Mouse (Mus musculus): Measurements from ENCODE around the gene Rap2a.

The Rap2a gene

GRCm38 (mm10) chr14:120496284-120496683 lies 18.0 kb downstream of the Rap2a start:
- in situ Hi-C loops (cut with MboI; ENCODE audit: low pct_unique_long_range_greater_than_20kb in 1 of 2, low sequenced_read_pairs in 2 of 2, unreplicated experiment in 1 of 2), result no loop called here

- in situ Hi-C loops (cut with MboI; ENCODE audit: low pct_unique_long_range_greater_than_20kb in 1 of 2, low sequenced_read_pairs in 2 of 2, unreplicated experiment in 1 of 2), result no loop called here
These were observed 18.6 kb downstream of the Rap2a start for GRCm38 (mm10) chr14:120496827-120497226.

- in situ Hi-C loops (cut with MboI; ENCODE audit: low pct_unique_long_range_greater_than_20kb in 1 of 2, low sequenced_read_pairs in 2 of 2, unreplicated experiment in 1 of 2), result no loop called here
These were observed 20.9 kb downstream of the Rap2a start for GRCm38 (mm10) chr14:120499096-120499495.

GRCm38 (mm10) chr14:120499601-120500000 lies 21.4 kb downstream of the Rap2a start:
- in situ Hi-C loops (cut with MboI; ENCODE audit: low pct_unique_long_range_greater_than_20kb in 1 of 2, low sequenced_read_pairs in 2 of 2, unreplicated experiment in 1 of 2), result no loop called here

- in situ Hi-C loops (cut with MboI; ENCODE audit: low pct_unique_long_range_greater_than_20kb in 1 of 2, low sequenced_read_pairs in 2 of 2, unreplicated experiment in 1 of 2), result no loop called here
These were observed 21.8 kb downstream of the Rap2a start for GRCm38 (mm10) chr14:120500021-120500560.

- in situ Hi-C loops (cut with MboI; ENCODE audit: low pct_unique_long_range_greater_than_20kb in 1 of 2, low sequenced_read_pairs in 2 of 2, unreplicated experiment in 1 of 2), result no loop called here
These were observed 22.5 kb downstream of the Rap2a start for GRCm38 (mm10) chr14:120500791-120501190.

GRCm38 (mm10) chr14:120503641-120504040 lies 25.4 kb downstream of the Rap2a start:
- in situ Hi-C loops (cut with MboI; ENCODE audit: low pct_unique_long_range_greater_than_20kb in 1 of 2, low sequenced_read_pairs in 2 of 2, unreplicated experiment in 1 of 2), result no loop called here

GRCm38 (mm10) chr14:120504423-120504822 lies 26.2 kb downstream of the Rap2a start:
- in situ Hi-C loops (cut with MboI; ENCODE audit: low pct_unique_long_range_greater_than_20kb in 1 of 2, low sequenced_read_pairs in 2 of 2, unreplicated experiment in 1 of 2), result no loop called here

GRCm38 (mm10) chr14:120504928-120505461 lies 26.8 kb downstream of the Rap2a start:
- in situ Hi-C loops (cut with MboI; ENCODE audit: low pct_unique_long_range_greater_than_20kb in 1 of 2, low sequenced_read_pairs in 2 of 2, unreplicated experiment in 1 of 2), result no loop called here

- in situ Hi-C loops (cut with MboI; ENCODE audit: low pct_unique_long_range_greater_than_20kb in 1 of 2, low sequenced_read_pairs in 2 of 2, unreplicated experiment in 1 of 2), result no loop called here
These were observed 27.7 kb downstream of the Rap2a start for GRCm38 (mm10) chr14:120505918-120506317.

GRCm38 (mm10) chr14:120507516-120507915 lies 29.3 kb downstream of the Rap2a start:
- in situ Hi-C loops (cut with MboI; ENCODE audit: low pct_unique_long_range_greater_than_20kb in 1 of 2, low sequenced_read_pairs in 2 of 2, unreplicated experiment in 1 of 2), result no loop called here

- in situ Hi-C loops (cut with MboI; ENCODE audit: low pct_unique_long_range_greater_than_20kb in 1 of 2, low sequenced_read_pairs in 2 of 2, unreplicated experiment in 1 of 2), result no loop called here
These were observed 30.5 kb downstream of the Rap2a start for GRCm38 (mm10) chr14:120508566-120509365.

- in situ Hi-C loops (cut with MboI; ENCODE audit: low pct_unique_long_range_greater_than_20kb in 1 of 2, low sequenced_read_pairs in 2 of 2, unreplicated experiment in 1 of 2), result no loop called here
These were observed 31.1 kb downstream of the Rap2a start for GRCm38 (mm10) chr14:120509366-120509640.

GRCm38 (mm10) chr14:120511821-120512220 lies 33.6 kb downstream of the Rap2a start:
- in situ Hi-C loops (cut with MboI; ENCODE audit: low pct_unique_long_range_greater_than_20kb in 1 of 2, low sequenced_read_pairs in 2 of 2, unreplicated experiment in 1 of 2), result no loop called here

GRCm38 (mm10) chr14:120514821-120515271 lies 36.6 kb downstream of the Rap2a start:
- in situ Hi-C loops (cut with MboI; ENCODE audit: low pct_unique_long_range_greater_than_20kb in 1 of 2, low sequenced_read_pairs in 2 of 2, unreplicated experiment in 1 of 2), result no loop called here

- in situ Hi-C loops (cut with MboI; ENCODE audit: low pct_unique_long_range_greater_than_20kb in 1 of 2, low sequenced_read_pairs in 2 of 2, unreplicated experiment in 1 of 2), result no loop called here
These were observed 37.1 kb downstream of the Rap2a start for GRCm38 (mm10) chr14:120515376-120515775.

- in situ Hi-C loops (cut with MboI; ENCODE audit: low pct_unique_long_range_greater_than_20kb in 1 of 2, low sequenced_read_pairs in 2 of 2, unreplicated experiment in 1 of 2), result no loop called here
These were observed 40.5 kb downstream of the Rap2a start for GRCm38 (mm10) chr14:120518706-120519105.

GRCm38 (mm10) chr14:120519921-120520320 lies 41.7 kb downstream of the Rap2a start:
- in situ Hi-C loops (cut with MboI; ENCODE audit: low pct_unique_long_range_greater_than_20kb in 1 of 2, low sequenced_read_pairs in 2 of 2, unreplicated experiment in 1 of 2), result no loop called here

GRCm38 (mm10) chr14:120520843-120521242 lies 42.6 kb downstream of the Rap2a start:
- in situ Hi-C loops (cut with MboI; ENCODE audit: low pct_unique_long_range_greater_than_20kb in 1 of 2, low sequenced_read_pairs in 2 of 2, unreplicated experiment in 1 of 2), result no loop called here

GRCm38 (mm10) chr14:120523296-120523695 lies 45.1 kb downstream of the Rap2a start:
- in situ Hi-C loops (cut with MboI; ENCODE audit: low pct_unique_long_range_greater_than_20kb in 1 of 2, low sequenced_read_pairs in 2 of 2, unreplicated experiment in 1 of 2), result no loop called here

All from mouse embryonic stem cell (cell line).